Mouse (Mus musculus) lung, postnatal 36 days (tissue): ENCODE measurements at regions not wholly inside any gene's neighbourhood (a gene's known extent, or its start where the extent isn't known, plus 50 kb on each side); places are given as distances from the start of the nearest gene placed in this dataset.
"Not testable (repeated sequence)": the region's sequence is repeated elsewhere in the genome, so short reads cannot be mapped to it uniquely, and the experiment has no call there.

Experiments
- DNase-seq: peaks from one replicate; pipeline ENCODE4 v3.0.0; 2022; ENCODE audit warnings: mixed read lengths

DNA sequence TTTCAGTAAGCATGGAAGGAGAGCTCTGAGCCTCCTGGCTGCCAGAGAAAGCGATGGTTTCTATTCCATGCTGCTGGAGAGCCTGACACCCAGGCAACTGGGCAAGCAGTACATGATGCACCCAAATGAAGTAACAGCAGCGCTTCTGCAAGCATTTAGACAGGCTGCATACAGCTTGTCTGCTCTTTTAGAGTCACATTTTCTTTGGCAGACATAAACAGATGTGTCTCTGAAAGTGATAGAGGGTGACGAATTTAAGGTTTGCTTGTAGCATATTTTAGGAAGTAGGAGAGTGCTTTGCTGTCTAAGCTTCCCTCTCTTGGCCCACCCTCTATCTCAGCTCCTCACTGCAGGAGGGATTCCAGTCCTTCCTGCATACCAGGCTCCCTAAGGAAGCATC, 384.0 kb upstream of the Klhl29 start:
- DNase-seq = no peak

DNA sequence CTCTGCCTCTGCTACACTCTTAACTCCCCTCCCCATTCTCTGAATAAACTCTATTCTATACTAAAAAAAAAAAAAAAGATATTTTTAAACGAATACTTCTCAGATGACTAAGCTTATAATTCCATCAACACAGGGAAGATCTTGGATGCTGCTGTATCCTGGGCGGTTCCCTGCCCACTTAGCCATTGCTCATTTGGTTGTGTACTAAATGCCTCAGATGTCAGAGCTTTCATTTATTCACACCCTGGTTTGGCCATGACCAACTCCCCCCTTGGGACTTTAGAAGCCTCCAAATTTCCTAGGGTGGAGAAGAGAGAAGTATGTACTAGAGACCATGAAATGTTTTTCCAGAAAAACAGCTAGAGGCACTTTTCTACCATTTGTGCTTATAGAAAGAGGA, 382.3 kb upstream of the Klhl29 start:
- DNase-seq = no peak

- no peak for DNase-seq
Measured at GRCm38 (mm10) chr12:5757361-5757760, 381.9 kb upstream of the Klhl29 start.

DNA sequence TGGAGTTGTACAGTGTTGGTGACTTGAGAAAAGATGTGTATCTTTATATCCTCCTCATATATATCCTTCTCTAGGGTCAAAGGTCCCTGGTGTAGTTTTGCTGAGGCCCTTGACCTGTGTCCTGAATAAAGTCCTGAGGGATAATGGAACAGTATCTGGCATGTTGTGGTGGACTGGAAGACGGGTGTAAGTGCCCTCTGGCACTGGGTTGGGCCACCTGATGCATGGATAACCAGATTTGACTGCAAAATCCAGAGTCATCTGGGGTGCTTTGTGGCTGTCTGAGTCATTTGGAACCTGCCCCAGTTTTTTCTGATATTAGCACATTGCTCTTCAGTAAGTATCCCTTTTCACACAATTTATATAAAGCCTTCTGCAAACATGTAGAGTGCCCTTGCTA, 378.3 kb upstream of the Klhl29 start:
- no peak for DNase-seq

DNA sequence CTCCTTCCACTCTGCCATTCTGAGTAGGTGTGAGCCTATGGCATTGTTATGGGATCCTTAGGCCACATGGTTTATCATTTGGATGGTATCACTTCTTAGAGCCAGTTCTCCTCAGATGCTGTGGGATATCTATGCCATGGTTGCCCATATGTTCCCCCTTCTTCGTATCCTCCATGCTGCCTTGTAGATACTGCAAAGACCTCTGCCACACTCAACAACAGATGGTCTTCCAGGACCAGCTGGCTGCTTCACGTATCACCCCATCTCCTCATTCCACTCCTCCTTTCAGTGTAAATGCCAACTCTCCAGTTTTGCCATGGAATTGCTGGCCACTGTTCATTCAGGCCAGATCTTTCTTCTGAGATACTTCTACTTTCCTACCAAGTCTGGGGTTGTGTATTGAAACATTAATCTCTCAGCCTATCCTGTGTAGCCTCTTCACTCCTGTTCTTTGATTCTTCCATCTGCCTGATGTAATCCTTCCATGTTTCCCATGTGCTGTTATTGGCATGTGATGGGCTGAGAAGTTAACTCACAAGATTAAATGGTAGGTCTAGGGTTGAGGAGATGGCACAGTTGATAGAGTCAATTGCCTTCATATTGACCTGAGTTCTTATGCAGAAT, 368.7 kb upstream of the Klhl29 start:
- no peak for DNase-seq

- no peak for DNase-seq
Measured at GRCm38 (mm10) chr12:5736066-5736465, 360.6 kb upstream of the Klhl29 start.

GRCm38 (mm10) chr12:5734902-5735301, 359.4 kb upstream of the Klhl29 start:
- DNase-seq = no peak

- DNase-seq = no peak
Measured at GRCm38 (mm10) chr12:5723113-5723512, 347.6 kb upstream of the Klhl29 start.

DNA sequence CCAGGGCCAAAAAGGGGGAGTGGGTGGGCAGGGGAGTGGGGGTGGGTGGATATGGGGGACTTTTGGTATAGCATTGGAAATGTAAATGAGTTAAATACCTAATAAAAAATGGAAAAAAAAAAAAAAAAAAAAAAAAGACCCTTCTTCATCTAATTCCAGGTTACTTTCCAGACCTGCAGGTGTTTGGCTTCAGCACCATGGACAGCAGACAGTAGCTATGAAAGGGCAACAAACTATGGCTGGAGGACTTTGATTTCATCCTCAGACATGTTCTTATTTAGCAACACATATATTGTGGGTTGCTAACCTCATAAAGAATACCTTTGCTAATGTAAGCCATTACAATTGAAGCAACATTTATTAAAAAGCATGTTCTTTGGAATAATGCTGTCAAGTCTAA, 342.0 kb upstream of the Klhl29 start:
- DNase-seq = peak; percentile 9

DNA sequence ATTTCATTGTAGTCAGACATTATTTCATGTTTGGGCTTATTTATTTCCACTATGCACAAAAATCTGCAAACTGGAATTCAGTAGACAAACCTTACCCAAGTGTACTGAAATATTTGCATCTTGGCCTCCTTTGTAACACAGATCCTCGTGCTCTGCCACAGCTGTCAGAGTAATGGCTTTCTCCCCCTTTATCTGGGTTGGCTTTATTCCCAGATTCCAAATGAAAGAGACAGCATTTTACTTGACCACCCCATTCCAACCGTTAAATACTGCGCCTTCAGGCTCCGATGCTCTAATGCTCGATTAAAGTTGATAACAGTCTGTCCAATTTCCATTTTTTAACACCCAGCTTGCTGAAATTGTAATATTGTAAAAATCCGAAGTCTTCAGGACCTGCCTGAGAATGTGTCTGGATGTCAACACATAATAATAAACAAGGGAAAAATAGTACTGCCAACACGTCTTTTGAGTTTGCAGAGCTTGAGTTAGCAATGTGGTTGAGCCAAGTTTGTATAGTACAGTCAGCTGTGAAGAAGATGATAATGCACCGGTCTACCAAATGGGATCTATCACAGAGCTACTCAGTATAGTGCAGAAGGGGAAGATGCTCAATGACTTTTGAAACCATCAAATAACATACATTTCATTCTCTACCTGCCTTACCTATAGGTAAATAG, 323.4 kb upstream of the Klhl29 start:
- DNase-seq = no peak

- DNase-seq = no peak
Measured at GRCm38 (mm10) chr12:5682182-5682581, 306.7 kb upstream of the Klhl29 start.

- DNase-seq = not testable (repeated sequence)
Measured at GRCm38 (mm10) chr12:5678126-5678525, 302.6 kb upstream of the Klhl29 start.

GRCm38 (mm10) chr12:5668486-5668885, 293.0 kb upstream of the Klhl29 start:
- peak; percentile 40 for DNase-seq

DNA sequence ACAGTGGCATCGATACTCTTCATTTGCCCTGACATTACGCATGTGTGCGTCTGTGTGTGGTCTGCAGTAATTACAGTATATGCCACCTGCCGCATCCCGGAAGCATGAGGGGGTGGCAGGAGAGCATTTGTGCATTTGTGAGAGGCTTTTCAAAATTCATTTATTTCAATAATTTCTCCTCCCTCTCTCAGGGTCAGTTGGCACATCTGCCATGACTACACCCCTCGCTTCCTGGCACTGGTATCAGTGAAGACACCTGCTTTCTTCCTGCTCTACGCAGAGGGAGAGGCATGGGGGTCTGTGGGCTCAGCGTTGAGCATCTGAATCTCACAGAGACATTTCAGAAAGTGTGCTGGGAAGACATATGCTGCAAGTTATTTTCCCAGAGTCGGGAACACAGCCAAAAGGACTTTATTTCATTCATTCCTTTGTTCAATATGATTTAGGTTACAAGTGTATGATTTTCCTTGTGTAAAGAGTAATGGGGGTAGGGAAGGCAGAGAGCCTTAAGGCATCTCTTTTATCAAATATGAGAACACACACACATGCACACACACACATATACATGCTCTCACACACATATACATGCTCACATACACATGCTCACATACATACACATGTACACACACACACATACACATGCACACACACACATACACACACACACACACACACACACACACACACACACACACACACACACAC, 262.2 kb upstream of the Klhl29 start:
- DNase-seq = no peak

DNA sequence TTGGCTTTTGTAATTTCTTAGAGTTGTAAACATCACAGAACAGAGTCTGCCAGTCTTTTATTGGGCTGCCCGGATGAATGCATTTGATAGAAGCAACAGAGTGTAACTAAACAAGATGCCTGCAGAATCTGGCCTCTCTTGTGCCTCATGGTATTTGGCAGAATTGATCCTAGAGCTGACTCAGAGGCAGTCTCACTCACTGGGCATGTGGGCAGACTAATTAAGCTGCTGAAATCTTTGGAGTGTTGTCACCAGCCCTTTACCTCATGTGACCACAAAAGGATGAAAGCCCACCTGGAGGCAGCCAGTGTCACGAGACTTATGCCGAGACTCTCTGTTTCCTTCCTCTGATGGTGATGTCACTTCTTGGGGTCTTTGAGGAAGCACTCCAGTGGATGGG, 258.5 kb upstream of the Klhl29 start:
- no peak for DNase-seq

DNA sequence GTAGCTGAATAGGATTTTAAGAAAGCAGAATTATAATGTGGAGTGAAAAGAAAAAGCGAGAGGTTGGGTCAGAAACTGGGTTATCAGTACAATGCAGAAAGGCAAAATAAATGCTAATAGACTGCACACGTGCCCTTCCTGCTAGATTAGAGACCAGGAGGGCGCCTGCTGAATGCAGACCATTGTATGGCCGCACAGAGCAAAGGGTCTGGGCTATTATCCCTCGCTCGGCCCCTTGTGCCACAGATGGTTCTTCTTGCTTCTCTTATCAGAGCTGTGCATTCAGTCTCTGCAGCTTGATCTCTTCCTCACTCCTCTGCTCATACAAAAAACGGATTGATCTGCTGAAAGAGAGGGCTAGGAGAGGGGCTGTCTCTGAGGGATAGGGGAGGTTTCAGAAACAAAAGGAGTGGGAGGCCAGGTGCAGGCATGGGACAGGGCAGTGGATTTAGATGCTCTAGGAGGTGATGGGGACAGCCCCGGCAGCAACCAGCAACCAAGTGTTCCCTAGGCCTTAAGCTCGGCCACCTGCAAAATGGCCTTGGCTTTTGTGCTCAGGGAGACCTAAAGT, 225.7 kb upstream of the Klhl29 start:
- DNase-seq = no peak

- no peak for DNase-seq
Measured at GRCm38 (mm10) chr12:5599426-5599825, 223.9 kb upstream of the Klhl29 start.

- no peak for DNase-seq
Measured at GRCm38 (mm10) chr12:5598961-5599360, 223.5 kb upstream of the Klhl29 start.

- DNase-seq = no peak
Measured at GRCm38 (mm10) chr12:5572831-5573230, 197.3 kb upstream of the Klhl29 start.

- DNase-seq = no peak
Measured at GRCm38 (mm10) chr12:5568941-5569340, 193.5 kb upstream of the Klhl29 start.

DNA sequence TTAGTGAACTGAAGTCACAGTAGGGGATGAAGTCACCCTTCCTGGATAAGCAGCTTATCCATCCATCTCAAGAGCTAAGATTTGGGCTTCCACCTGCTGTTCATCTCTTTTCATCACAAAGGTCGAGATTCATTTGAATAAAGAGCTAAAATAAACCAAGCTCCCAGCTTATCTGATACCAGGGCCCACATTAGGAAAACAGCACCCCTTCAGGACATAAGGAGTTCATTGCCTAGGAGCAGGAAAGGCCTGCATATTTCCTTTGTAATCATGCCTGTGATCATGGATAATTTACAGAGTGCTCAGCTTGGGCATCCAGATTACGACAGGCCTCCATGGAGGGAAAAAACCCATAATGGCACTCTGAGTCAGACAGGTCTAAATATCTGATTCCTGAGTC, 190.7 kb upstream of the Klhl29 start:
- no peak for DNase-seq

GRCm38 (mm10) chr12:5552607-5553006, 177.1 kb upstream of the Klhl29 start:
- DNase-seq = no peak

DNA sequence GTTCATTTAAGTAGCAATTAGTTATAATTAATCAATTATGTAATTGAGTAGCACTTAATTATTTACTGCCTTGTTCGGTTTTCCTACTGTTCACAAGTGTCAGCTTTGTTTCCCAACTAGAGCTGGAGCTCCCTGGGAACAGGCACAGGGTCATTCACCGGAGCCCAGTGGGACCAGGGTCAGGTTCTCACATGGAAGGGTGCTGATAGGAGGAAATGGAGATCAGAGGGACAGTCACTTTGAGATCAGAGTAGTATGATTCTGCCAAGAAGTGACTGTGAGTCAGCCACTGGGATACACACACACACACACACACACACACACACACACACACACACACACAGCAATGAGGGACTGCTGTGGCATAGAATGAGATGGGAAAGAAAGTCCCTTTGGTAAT, 176.4 kb upstream of the Klhl29 start:
- no peak for DNase-seq

DNA sequence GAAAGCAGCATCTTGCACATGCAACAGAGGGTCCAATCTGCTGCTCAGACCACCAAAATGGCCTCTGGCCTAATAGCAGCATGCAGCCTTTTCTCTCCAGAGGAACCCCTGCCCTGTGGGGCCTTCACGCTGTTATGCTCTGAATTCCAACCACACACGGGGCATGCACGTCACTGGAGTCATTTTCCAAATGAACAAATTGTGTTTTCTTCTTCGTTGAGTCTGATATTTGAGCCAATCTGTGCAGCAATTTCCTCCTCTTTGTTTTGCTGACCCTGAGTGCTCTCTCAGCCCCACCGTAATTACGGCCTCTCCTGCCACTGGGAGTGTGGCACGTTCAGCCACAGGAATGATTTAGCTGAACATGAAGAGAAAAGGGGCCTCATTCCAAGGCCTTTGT, 174.3 kb upstream of the Klhl29 start:
- no peak for DNase-seq
